Mouse (Mus musculus) liver, adult 2 months (tissue): ENCODE data around the gene Hoxc4. TPM values are rescaled to one million over a fixed set of nuclear protein-coding genes. Genes with fewer than 3 reads are reported as not detected.

Source experiments
- DNase-seq: peaks from one replicate; pipeline ENCODE4 v3.0.0-alpha.2; 2011; ENCODE audit warnings: low read depth, low spot score; ENCODE audit errors: extremely low read depth
- H3K27ac ChIP-seq: fragments of 200-500 bp; replicated peaks from 2 replicates; pipeline ENCODE4 v1.5.1; 2012; ENCODE audit warnings: low read depth, mild to moderate bottlenecking, control low read depth, inconsistent platforms, low read length; ENCODE audit not compliant: insufficient read depth
- H3K27me3 ChIP-seq: fragments of 200-500 bp; 2 replicates; pipeline ENCODE4 v1.6.1; 2012; ENCODE audit warnings: mild to moderate bottlenecking, moderate library complexity, low read length, inconsistent platforms; ENCODE audit not compliant: control insufficient read depth, insufficient read depth
- H3K36me3 ChIP-seq: fragments of 200-500 bp; 2 replicates; pipeline ENCODE4 v1.6.1; 2012; ENCODE audit warnings: low read length, inconsistent platforms; ENCODE audit not compliant: control insufficient read depth, insufficient read depth
- H3K4me1 ChIP-seq: fragments of 200-500 bp; 2 replicates; pipeline ENCODE4 v1.6.1; 2011; ENCODE audit warnings: low read length; ENCODE audit not compliant: control insufficient read depth, insufficient read depth
- H3K4me3 ChIP-seq: fragments of 200-500 bp; 2 replicates; pipeline ENCODE4 v1.5.1; 2011; ENCODE audit warnings: low read depth, mild to moderate bottlenecking, control low read depth, low read length, moderate library complexity; ENCODE audit not compliant: insufficient read depth
- H3K79me2 ChIP-seq: fragments of 200-500 bp; 2 replicates; pipeline ENCODE4 v1.6.1; 2012; ENCODE audit warnings: inconsistent platforms, mild to moderate bottlenecking, low read length, moderate library complexity; ENCODE audit not compliant: control insufficient read depth, insufficient read depth
- H3K9ac ChIP-seq: fragments of 200-500 bp; 2 replicates; pipeline ENCODE4 v1.6.1; 2012; ENCODE audit warnings: low read depth, mild to moderate bottlenecking, control low read depth, inconsistent platforms, low read length
- CTCF ChIP-seq: fragments of 200-500 bp; IDR thresholded peaks from 2 replicates; pipeline ENCODE4 v1.5.1; 2011; ENCODE audit warnings: low read depth, low read length, control low read depth
- POLR2A ChIP-seq: fragments of 200-500 bp; IDR thresholded peaks from 2 replicates; pipeline ENCODE4 v1.6.1; 2011; ENCODE audit warnings: low read length, control low read depth; ENCODE audit not compliant: insufficient read depth; ENCODE audit errors: extremely low read depth
- WGBS: fragments of 180-500 bp; shearing (Covaris S2); methylation state at CpG from one replicate; pipeline ENCODE4 v1.1.7; 2018; 5-methylcytosine and 5-hydroxymethylcytosine counted together
- polyA plus RNA-seq: library from polyadenylated mRNA; depleted of rRNA; stranded (reverse); fragments of >200 nt; gene quantifications from 2 replicates; pipeline ENCODE4 v1.2.3, GENCODE M21; 2012
- total RNA-seq: library from RNA; depleted of rRNA; stranded (reverse); fragments of >200 nt; gene quantifications from 2 replicates; pipeline ENCODE4 v1.2.3, GENCODE M21; 2014

Hoxc4 gene
- total and polyA plus RNA-seq, 2 experiments, result not detected

DNA sequence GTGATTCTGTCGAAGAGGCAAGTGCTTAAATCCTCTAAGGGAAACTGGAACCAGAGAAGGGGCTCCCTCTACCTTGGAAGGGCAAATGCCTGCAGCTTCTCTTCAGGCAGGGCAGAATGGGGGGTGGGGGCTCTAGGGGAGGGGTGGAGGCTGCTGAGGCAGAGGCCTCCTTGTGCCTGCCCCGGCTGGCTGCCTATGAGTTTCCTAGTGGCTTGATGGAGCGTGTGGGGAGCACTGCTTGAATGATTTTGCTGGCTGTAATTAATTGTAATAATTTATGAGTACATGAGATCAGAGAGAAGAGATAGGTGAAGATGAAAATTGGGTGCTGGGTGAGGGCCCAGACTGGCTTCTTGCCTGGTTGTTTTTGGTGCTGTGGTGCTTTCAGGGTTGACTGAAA is 33.8 kb upstream of the Hoxc4 start:
- no peak overlapping the region for H3K27ac ChIP-seq
- peaks cover 17% of the 10 kb centered on the region for H3K27me3 ChIP-seq
- TF ChIP-seq POLR2A, result no peak
- TF ChIP-seq CTCF, result no peak

DNA sequence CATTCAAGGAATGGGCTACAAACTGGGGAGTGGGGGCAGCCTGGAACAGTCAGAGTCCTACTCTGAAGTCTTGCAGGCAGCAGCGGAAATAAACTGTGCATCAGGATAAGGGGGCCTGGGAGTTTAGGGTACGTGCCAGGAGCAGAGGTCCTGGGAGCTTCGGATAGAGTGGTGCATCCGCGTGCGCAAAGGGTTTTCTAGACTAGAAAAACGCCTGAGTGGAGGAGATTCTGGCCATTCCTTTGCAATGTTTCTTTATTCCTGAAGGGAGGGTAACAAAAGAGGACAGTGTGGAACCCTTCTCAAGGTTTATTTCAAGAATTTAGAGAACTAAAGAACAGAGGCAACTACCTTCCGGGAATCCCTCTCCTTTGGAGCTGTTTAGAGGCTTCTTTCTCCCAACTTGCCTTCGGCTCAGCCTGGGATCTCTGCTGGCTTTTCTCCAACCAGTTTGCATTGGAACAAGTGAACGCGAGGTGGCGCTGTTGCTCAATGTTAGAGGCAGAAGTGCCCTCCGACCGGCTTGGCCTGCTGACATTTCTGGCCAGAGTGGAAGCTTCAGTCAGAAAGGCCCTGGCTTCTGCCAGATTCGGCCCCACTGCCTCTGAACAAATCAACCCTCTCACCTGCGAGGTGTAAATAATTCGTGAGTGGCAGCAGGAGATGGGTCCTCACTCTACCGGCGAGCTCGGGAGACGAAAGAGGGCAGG is 31.5 kb upstream of the Hoxc4 start:
- Histone ChIP-seq H3K27ac (no peak overlapping the region), H3K27me3 (peaks cover 26% of the 10 kb centered on the region), H3K36me3 (no peaks in the 10 kb centered on the region), H3K4me1 (no peaks in the 10 kb centered on the region), H3K79me2 (no peaks in the 10 kb centered on the region), H3K4me3 (no peak overlapping the region), H3K9ac (no peak overlapping the region)
- TF ChIP-seq CTCF (peak; percentile 93), POLR2A (no peak)
- 6% methylated on average over 21 of the region's 21 CpGs for WGBS
- DNase-seq, result peak; percentile 67

More for the DNA sequence above, 33.8 kb upstream of the Hoxc4 start:
- H3K36me3 ChIP-seq, result no peaks in the 10 kb centered on the region
- WGBS, result 18% methylated on average over 3 of the region's 3 CpGs
- H3K79me2 ChIP-seq, result no peaks in the 10 kb centered on the region
- no peak overlapping the region for H3K4me3 ChIP-seq
- no peaks in the 10 kb centered on the region; the same call in 1 of the 2 replicates for H3K4me1 ChIP-seq
- H3K9ac ChIP-seq, result no peak overlapping the region
- DNase-seq, result no peak

DNA sequence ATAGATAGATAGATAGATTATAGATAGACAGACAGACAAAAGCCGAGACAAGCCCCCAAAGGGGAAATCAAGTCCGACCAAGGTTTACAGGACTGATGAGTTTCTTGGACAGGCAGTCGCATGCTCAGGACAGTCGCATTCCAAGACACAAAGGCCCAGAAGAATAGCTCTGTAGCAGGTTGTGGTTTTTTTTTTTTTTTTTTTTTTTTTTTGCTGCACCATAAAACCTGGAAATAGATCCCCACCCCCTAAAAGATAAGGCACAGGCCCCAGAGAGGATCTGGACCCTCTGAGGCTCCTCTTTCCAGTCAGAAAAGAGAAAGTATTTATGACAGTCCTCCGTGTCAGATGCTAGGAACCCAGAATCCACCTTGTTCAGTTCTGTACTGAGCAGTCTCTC is 30.7 kb upstream of the Hoxc4 start:
- Histone ChIP-seq H3K79me2 (no peaks in the 10 kb centered on the region), H3K36me3 (no peaks in the 10 kb centered on the region), H3K4me3 (no peak overlapping the region), H3K4me1 (no peaks in the 10 kb centered on the region), H3K9ac (no peak overlapping the region), H3K27me3 (peaks cover 26% of the 10 kb centered on the region), H3K27ac (no peak overlapping the region)
- no peak for DNase-seq
- WGBS, result 50% methylated on average over 5 of the region's 5 CpGs
- TF ChIP-seq POLR2A (no peak), CTCF (no peak)

DNA sequence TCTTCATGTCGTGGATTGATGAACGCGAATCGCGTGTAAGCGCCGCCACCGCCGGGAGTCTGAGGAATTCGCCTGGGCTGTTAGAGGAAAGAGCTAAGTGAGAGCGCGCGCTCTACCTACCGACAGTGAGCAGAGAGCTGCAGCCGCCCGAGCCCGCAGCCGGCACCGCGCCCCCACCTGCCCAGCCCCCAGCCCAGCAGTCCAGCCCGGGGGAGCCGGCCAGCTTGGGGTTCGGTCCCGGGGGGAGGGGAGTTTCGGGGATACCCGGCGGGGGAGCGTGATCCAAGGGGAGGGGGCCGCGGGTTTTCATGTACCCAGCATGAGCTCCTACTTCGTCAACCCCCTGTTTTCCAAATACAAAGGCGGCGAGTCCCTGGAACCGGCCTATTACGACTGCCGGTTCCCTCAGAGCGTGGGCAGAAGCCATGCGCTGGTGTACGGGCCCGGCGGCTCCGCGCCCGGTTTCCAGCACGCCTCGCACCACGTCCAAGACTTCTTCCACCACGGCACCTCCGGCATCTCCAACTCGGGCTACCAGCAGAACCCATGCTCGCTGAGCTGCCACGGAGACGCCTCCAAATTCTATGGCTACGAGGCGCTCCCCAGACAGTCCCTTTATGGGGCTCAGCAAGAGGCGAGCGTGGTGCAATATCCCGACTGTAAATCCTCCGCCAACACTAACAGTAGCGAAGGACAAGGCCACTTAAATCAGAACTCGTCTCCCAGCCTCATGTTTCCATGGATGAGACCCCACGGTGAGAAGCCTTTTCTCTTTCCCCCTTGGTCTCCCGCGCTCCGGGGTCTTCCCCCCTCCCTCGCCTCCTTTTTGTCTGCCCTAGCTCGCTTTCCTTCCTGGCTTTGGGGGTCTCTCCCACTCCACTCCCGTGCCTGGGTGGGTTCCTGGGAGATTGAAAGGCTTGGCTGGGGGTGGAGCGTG is 28.0 kb upstream of the Hoxc4 start, which contains the start of gene Hoxc8:
Hoxc8 (plus strand) TSS at position 147 of the 937 bp plus-strand sequence.
- no peaks in the 10 kb centered on the region for H3K36me3 ChIP-seq
- H3K4me3 ChIP-seq, result no peak within 1 kb of the TSS
- no peaks in the 10 kb centered on the region for H3K79me2 ChIP-seq
- no peaks in the 10 kb centered on the region for H3K4me1 ChIP-seq
- DNase-seq, result no peak
- H3K27me3 ChIP-seq, result peaks cover 25% of the 10 kb centered on the region
- H3K9ac ChIP-seq, result no peak within 1 kb of the TSS
- WGBS, result 4% methylated on average over 69 of the region's 69 CpGs
- TF ChIP-seq CTCF, result no peak
- no peak within 1 kb of the TSS for H3K27ac ChIP-seq

DNA sequence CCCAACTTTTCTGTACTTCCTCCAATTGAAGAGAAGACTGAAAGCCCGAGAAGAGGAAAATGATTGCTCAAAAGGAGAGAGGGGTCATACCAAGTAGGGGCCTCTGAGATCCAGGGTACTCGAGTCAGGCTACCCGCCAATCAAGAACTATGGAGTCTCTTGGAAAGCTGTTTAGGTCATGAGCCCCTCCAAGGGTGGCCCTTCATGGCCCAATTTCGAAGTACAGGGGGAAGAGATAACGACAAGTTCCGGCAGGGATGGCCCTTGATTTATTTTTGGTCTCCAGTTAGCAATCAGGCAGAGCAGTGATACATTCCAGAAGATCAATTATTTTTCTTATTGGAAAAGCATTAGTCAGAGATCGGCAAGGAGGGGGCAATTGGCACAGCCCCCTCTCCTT is 27.0 kb upstream of the Hoxc4 start:
- no peak for DNase-seq
- Histone ChIP-seq H3K9ac (no peak overlapping the region), H3K27me3 (peaks cover 26% of the 10 kb centered on the region), H3K4me3 (no peak overlapping the region), H3K4me1 (no peaks in the 10 kb centered on the region), H3K27ac (no peak overlapping the region), H3K36me3 (no peaks in the 10 kb centered on the region), H3K79me2 (no peaks in the 10 kb centered on the region)
- TF ChIP-seq CTCF, result no peak
- TF ChIP-seq POLR2A, result no peak
- 7% methylated on average over 7 of the region's 7 CpGs for WGBS
